Mouse (Mus musculus) myocyte (in vitro differentiated cells): ENCODE data around the gene Atp13a2.

Source experiments
- E2F4 ChIP-seq: IDR thresholded peaks from one replicate; pipeline ENCODE4 v1.6.1; 2011; ENCODE audit warnings: mild to moderate bottlenecking, control low read depth, moderate library complexity; ENCODE audit not compliant: insufficient read depth
- MAX ChIP-seq: IDR thresholded peaks from one replicate; pipeline ENCODE4 v1.6.1; 2011; ENCODE audit warnings: low read depth, mild to moderate bottlenecking, control low read depth
- MYOD1 ChIP-seq, 3 experiments: IDR thresholded peaks; one replicate each; pipeline ENCODE4 v1.6.1; 2011; ENCODE audit warnings: control low read depth in 2 of 3, low read depth in 2 of 3, mild to moderate bottlenecking in 2 of 3, moderate library complexity in 1 of 3; ENCODE audit not compliant: insufficient read length in 2 of 3, control insufficient read depth in 1 of 3
- MYOG ChIP-seq, 3 experiments: IDR thresholded peaks; one replicate each; pipeline ENCODE4 v1.6.1; 2011; ENCODE audit warnings: control low read depth in 2 of 3, low read depth in 2 of 3, mild to moderate bottlenecking in 2 of 3; ENCODE audit not compliant: insufficient read length in 2 of 3, control insufficient read depth in 1 of 3, insufficient read depth in 1 of 3
- POLR2A ChIP-seq: IDR thresholded peaks from one replicate; pipeline ENCODE4 v1.6.1; 2011; ENCODE audit warnings: low read depth, mild to moderate bottlenecking, control low read depth, moderate library complexity; ENCODE audit not compliant: insufficient read length
- POLR2AphosphoS2 ChIP-seq: IDR thresholded peaks from one replicate; pipeline ENCODE4 v1.6.1; 2011; ENCODE audit warnings: low read depth, control low read depth; ENCODE audit not compliant: insufficient read length
- REST ChIP-seq: IDR thresholded peaks from one replicate; pipeline ENCODE4 v1.6.1; 2011; ENCODE audit warnings: mild to moderate bottlenecking, control low read depth, moderate library complexity; ENCODE audit not compliant: insufficient read depth, insufficient read length
- SRF ChIP-seq: IDR thresholded peaks from one replicate; pipeline ENCODE4 v1.6.1; 2011; ENCODE audit warnings: low read depth; ENCODE audit not compliant: control insufficient read depth, insufficient read length
- TCF12 ChIP-seq: IDR thresholded peaks from one replicate; pipeline ENCODE4 v1.6.1; 2011; ENCODE audit warnings: mild to moderate bottlenecking, control low read depth; ENCODE audit not compliant: poor library complexity, insufficient read depth, severe bottlenecking
- TCF3 ChIP-seq: IDR thresholded peaks from one replicate; pipeline ENCODE4 v1.6.1; 2011; ENCODE audit warnings: low read depth, control low read depth; ENCODE audit not compliant: insufficient read length
- USF1 ChIP-seq: IDR thresholded peaks from one replicate; pipeline ENCODE4 v1.6.1; 2011; ENCODE audit warnings: low read depth, mild to moderate bottlenecking, control low read depth, moderate library complexity

DNA sequence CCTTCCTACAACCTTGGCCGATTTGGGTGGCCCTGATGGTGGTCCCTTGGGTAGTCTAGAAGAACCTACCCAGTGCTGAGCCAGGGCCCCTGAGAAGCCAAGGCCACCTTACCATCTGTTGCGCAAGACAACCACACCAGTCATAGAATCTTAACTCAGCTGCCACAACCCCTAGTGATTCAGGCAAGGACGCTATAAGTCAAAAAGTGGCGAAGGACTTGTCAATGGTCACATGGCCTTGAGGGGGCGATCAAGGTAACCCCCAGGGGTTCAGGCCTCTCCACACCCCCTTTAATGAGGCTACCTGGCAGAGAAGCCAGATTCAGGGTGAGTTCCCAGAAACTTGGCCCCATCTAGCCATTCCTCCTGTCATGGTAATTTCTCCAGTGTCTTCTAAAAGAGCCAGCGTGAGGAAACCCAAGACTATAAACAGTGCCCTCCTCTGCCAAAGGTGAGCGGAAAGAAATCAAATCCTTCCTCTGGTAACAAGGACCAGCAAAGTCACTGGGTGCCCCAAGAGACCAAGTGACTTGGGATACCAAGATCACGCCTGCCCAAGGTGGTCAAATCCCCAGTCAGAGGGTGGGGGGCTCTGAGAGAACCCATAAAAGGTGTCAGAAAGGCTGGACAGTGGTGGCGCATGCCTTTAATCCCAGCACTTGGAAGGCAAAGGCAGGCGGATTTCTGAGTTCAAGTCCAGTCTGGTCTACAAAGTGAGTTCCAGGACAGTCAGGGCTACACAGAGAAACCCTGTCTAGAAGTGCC lies 26.8 kb upstream of the Atp13a2 start:
- TF ChIP-seq E2F4 (no peak), POLR2A (no peak), MAX (no peak), REST (no peak), SRF (no peak), POLR2AphosphoS2 (no peak), TCF12 (no peak), MYOD1 (IDR thresholded peaks at IDR 0.05; ENCODE audit: control insufficient read depth in 1 of 3, insufficient read length in 2 of 3, low read depth in 2 of 3) (no peak), MYOG (IDR thresholded peaks at IDR 0.05; ENCODE audit: control insufficient read depth in 1 of 3, insufficient read depth in 1 of 3, insufficient read length in 2 of 3, low read depth in 2 of 3) (no peak), USF1 (no peak), TCF3 (no peak)
